Mouse (Mus musculus): Measurements from ENCODE around the gene Ltbp4.

Gene Ltbp4

GRCm38 (mm10) chr7:27355745-27356240 is 18.3 kb upstream of the Ltbp4 start, which contains the start of gene Shkbp1:
TSS of gene Shkbp1 (minus strand) at chr7:27356019.
- DNase-seq (ENCODE audit: low spot score in 2 of 2) = peak; percentile 79 to 81

GRCm38 (mm10) chr7:27355261-27355660 is 17.8 kb upstream of the Ltbp4 start:
- no peak for DNase-seq (ENCODE audit: low spot score in 2 of 2)

GRCm38 (mm10) chr7:27354783-27355182 is 17.3 kb upstream of the Ltbp4 start:
- DNase-seq (ENCODE audit: low spot score in 2 of 2) = no peak

GRCm38 (mm10) chr7:27354144-27354543 is 16.7 kb upstream of the Ltbp4 start:
- no peak for DNase-seq (ENCODE audit: low spot score in 2 of 2)

- DNase-seq (ENCODE audit: low spot score in 2 of 2) = no peak
These were observed 8.0 kb upstream of the Ltbp4 start for GRCm38 (mm10) chr7:27345444-27345843.

GRCm38 (mm10) chr7:27342595-27342994 is 5.1 kb upstream of the Ltbp4 start:
- DNase-seq (ENCODE audit: low spot score in 2 of 2) = no peak

- DNase-seq (ENCODE audit: low spot score in 2 of 2) = peak in 1 of 2 experiments; percentile 75
These were observed 2.0 kb upstream of the Ltbp4 start for GRCm38 (mm10) chr7:27339519-27339918.

- DNase-seq (ENCODE audit: low spot score in 2 of 2) = no peak
These were observed 1.6 kb upstream of the Ltbp4 start for GRCm38 (mm10) chr7:27339114-27339513.

GRCm38 (mm10) chr7:27335928-27336823 is 1.3 kb downstream of the Ltbp4 start:
- peak; percentile 92 to 96 for DNase-seq (ENCODE audit: low spot score in 2 of 2)

- no peak for DNase-seq (ENCODE audit: low spot score in 2 of 2)
These were observed 2.3 kb downstream of the Ltbp4 start for GRCm38 (mm10) chr7:27335011-27335720.

GRCm38 (mm10) chr7:27334405-27334911 is 3.0 kb downstream of the Ltbp4 start:
- no peak for DNase-seq (ENCODE audit: low spot score in 2 of 2)

GRCm38 (mm10) chr7:27333316-27333941 is 4.1 kb downstream of the Ltbp4 start:
- no peak for DNase-seq (ENCODE audit: low spot score in 2 of 2)

GRCm38 (mm10) chr7:27332353-27333199 is 4.9 kb downstream of the Ltbp4 start:
- peak; percentile 71 to 82 for DNase-seq (ENCODE audit: low spot score in 2 of 2)

GRCm38 (mm10) chr7:27331854-27332253 is 5.6 kb downstream of the Ltbp4 start:
- no peak for DNase-seq (ENCODE audit: low spot score in 2 of 2)

GRCm38 (mm10) chr7:27331541-27331851 is 6.0 kb downstream of the Ltbp4 start:
- no peak for DNase-seq (ENCODE audit: low spot score in 2 of 2)

GRCm38 (mm10) chr7:27330709-27331540 is 6.6 kb downstream of the Ltbp4 start:
- DNase-seq (ENCODE audit: low spot score in 2 of 2) = no peak

- no peak for DNase-seq (ENCODE audit: low spot score in 2 of 2)
These were observed 7.5 kb downstream of the Ltbp4 start for GRCm38 (mm10) chr7:27329981-27330380.

GRCm38 (mm10) chr7:27329326-27329947 is 8.1 kb downstream of the Ltbp4 start:
- DNase-seq (ENCODE audit: low spot score in 2 of 2) = peak; percentile 71 to 82

GRCm38 (mm10) chr7:27328648-27329047 is 8.8 kb downstream of the Ltbp4 start:
- no peak for DNase-seq (ENCODE audit: low spot score in 2 of 2)

- no peak for DNase-seq (ENCODE audit: low spot score in 2 of 2)
These were observed 9.3 kb downstream of the Ltbp4 start for GRCm38 (mm10) chr7:27328161-27328560.

All from frontal cortex, postnatal 36 days (tissue).